Mouse (Mus musculus) heart, postnatal 0 days (tissue): ENCODE measurements at regions not wholly inside any gene's neighbourhood (a gene's known extent, or its start where the extent isn't known, plus 50 kb on each side); places are given as distances from the start of the nearest gene placed in this dataset.

Experiments
- CTCF ChIP-seq: IDR thresholded peaks from 2 replicates; pipeline ENCODE4 v1.5.1; 2016; ENCODE audit warnings: antibody characterized with exemption, control low read depth, low read depth
- EP300 ChIP-seq: IDR thresholded peaks from 2 replicates; pipeline ENCODE4 v1.6.1; 2016; ENCODE audit warnings: antibody characterized with exemption, low read depth

DNA sequence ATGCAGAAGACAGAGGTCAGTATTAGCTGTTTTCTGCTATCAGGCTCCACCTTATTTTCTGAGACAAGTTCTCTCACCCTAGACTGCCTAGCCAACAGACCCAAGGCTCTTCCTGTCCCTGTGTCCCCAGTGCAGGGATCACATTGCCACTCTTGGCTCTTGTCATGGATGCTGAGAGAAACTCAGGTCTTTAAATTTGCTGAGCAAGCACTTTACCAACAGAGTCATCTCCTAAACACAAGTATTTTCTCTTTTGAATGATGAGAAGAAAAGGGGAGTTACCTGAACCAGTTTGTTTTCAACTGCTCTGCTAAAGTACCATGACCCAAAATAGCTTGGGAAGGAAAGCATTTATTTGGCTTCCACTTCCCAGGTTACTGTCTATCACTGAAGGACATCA is 84.7 kb upstream of the Spats2l start:
- TF ChIP-seq CTCF (no peak), EP300 (no peak)
